Mouse (Mus musculus): ENCODE results near the gene Mymk.

Mymk gene

GRCm38 (mm10) chr2:27079152-27079584 lies 7.2 kb upstream of the Mymk start, which contains the start of gene Adamtsl2:
Adamtsl2 (plus strand) TSS chr2:27079379.
- DNase-seq (ENCODE audit: low read depth, low spot score): peak; percentile 18

GRCm38 (mm10) chr2:27078312-27078711 lies 6.3 kb upstream of the Mymk start:
- no peak for DNase-seq (ENCODE audit: low read depth, low spot score)

GRCm38 (mm10) chr2:27077655-27078244 lies 5.8 kb upstream of the Mymk start:
- no peak for DNase-seq (ENCODE audit: low read depth, low spot score)

- DNase-seq (ENCODE audit: low read depth, low spot score): no peak
Measured at GRCm38 (mm10) chr2:27075485-27075884, 3.5 kb upstream of the Mymk start.

GRCm38 (mm10) chr2:27074804-27075203 lies 2.8 kb upstream of the Mymk start:
- DNase-seq (ENCODE audit: low read depth, low spot score): no peak

GRCm38 (mm10) chr2:27073407-27073806 lies 1.4 kb upstream of the Mymk start:
- no peak for DNase-seq (ENCODE audit: low read depth, low spot score)

- DNase-seq (ENCODE audit: low read depth, low spot score): no peak
Measured at GRCm38 (mm10) chr2:27071137-27071536, 842 bp downstream of the Mymk start.

GRCm38 (mm10) chr2:27070247-27070813 lies 1.6 kb downstream of the Mymk start:
- no peak for DNase-seq (ENCODE audit: low read depth, low spot score)

GRCm38 (mm10) chr2:27069646-27070045 lies 2.3 kb downstream of the Mymk start:
- DNase-seq (ENCODE audit: low read depth, low spot score): no peak

- no peak for DNase-seq (ENCODE audit: low read depth, low spot score)
Measured at GRCm38 (mm10) chr2:27067996-27068395, 4.0 kb downstream of the Mymk start.

GRCm38 (mm10) chr2:27067124-27067523 lies 4.9 kb downstream of the Mymk start:
- no peak for DNase-seq (ENCODE audit: low read depth, low spot score)

- DNase-seq (ENCODE audit: low read depth, low spot score): no peak
Measured at GRCm38 (mm10) chr2:27059187-27059586, 12.8 kb downstream of the Mymk start.

- DNase-seq (ENCODE audit: low read depth, low spot score): no peak
Measured at GRCm38 (mm10) chr2:27058751-27059150, 13.2 kb downstream of the Mymk start.

- DNase-seq (ENCODE audit: low read depth, low spot score): no peak
Measured at GRCm38 (mm10) chr2:27058251-27058650, 13.7 kb downstream of the Mymk start.

GRCm38 (mm10) chr2:27049408-27049807 lies 22.6 kb downstream of the Mymk start:
- no peak for DNase-seq (ENCODE audit: low read depth, low spot score)

GRCm38 (mm10) chr2:27045979-27046770 lies 25.8 kb downstream of the Mymk start:
- DNase-seq (ENCODE audit: low read depth, low spot score): no peak

- DNase-seq (ENCODE audit: low read depth, low spot score): no peak
Measured at GRCm38 (mm10) chr2:27044641-27045040, 27.3 kb downstream of the Mymk start.

GRCm38 (mm10) chr2:27044166-27044565 lies 27.8 kb downstream of the Mymk start:
- DNase-seq (ENCODE audit: low read depth, low spot score): no peak

GRCm38 (mm10) chr2:27043461-27043860 lies 28.5 kb downstream of the Mymk start:
- peak; percentile 42 for DNase-seq (ENCODE audit: low read depth, low spot score)

- no peak for DNase-seq (ENCODE audit: low read depth, low spot score)
Measured at GRCm38 (mm10) chr2:27042131-27042844, 29.7 kb downstream of the Mymk start.

GRCm38 (mm10) chr2:27039286-27039685 lies 32.7 kb downstream of the Mymk start:
- DNase-seq (ENCODE audit: low read depth, low spot score): no peak

- peak; percentile 39 for DNase-seq (ENCODE audit: low read depth, low spot score)
Measured at GRCm38 (mm10) chr2:27038596-27038995, 33.4 kb downstream of the Mymk start.

Data from retina, adult 2 months (tissue).